Mouse (Mus musculus) cerebellum, postnatal 4 days (tissue): ENCODE results near the gene Fthl17c.
"Not testable (repeated sequence)": the region's sequence is repeated elsewhere in the genome, so short reads cannot be mapped to it uniquely, and the experiment has no call there.

ENCODE experiments used
- DNase-seq, 2 experiments: peaks; one replicate each; pipeline ENCODE4 v3.0.0; 2022; ENCODE audit warnings: low spot score in 2 of 2, mixed read lengths in 1 of 2

Fthl17c gene

GRCm38 (mm10) chrX:8976459-8976858 lies at the start of gene Fthl17c:
Gene Fthl17c (minus strand): TSS chrX:8976559.
- not testable (repeated sequence) for DNase-seq

GRCm38 (mm10) chrX:9019481-9019880 lies 43.1 kb upstream of the Fthl17c start:
- DNase-seq: no peak

DNA sequence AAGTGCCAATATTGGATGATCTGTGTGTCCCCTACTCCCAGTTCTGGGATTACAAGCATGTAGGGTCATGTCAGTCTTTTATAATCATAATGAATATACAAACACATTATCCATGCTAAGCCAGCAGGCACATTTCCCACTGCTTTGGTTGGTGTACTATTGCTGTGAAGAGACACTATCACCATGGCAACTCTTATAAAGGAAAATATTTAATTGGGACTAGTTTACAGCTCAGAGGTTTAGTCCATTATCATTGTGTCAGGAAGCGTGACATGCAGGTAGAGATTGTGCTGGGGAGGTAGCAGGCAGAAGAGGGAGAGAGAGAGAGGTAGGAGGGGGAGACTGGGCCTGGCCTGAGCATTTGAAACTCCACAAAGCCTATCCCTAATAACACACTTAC lies 39.7 kb upstream of the Fthl17c start:
- DNase-seq: no peak

DNA sequence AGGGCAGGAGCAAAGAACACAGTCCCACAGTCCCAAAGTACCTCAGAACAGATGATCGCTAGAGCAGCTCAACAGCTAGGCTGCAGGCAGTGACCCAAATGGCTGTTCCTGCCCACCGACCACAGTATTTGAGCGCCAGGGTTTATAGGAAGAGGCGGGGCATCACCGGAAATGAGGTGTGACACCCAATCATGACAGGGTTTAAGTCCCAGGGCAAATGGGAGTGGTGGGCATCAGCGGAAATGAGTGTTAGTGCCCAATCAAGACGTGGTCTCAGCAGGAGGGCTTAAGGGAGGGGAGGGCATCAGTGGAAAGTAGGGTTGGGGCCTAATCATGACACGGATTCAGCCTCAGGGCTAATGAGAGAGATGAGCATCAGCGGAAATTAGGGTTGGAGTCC lies 10.3 kb upstream of the Fthl17c start, which contains the start of gene Fthl17d:
Fthl17d (minus strand) TSS at position 101 of the 400 bp plus-strand sequence.
- DNase-seq: not testable (repeated sequence)

DNA sequence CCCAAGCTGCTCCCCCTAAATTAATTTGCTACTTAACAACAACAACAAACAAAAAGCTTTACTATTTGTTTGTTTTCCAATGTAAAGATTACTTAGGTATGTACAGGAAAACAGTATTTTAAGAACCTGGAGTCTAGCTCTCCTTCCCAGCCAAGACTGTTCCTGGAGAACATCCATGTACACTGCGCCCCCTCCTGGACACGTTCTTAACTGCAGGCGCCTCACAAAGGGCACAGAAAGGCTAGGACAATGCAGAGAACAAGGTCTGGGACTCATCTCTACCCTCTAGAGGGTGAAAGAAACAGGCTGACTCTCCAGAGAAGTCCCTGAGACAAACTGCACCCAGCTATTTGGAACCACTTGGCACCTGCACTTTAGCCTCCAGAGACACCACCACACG lies 11.7 kb downstream of the Fthl17c start:
- not testable (repeated sequence) for DNase-seq

DNA sequence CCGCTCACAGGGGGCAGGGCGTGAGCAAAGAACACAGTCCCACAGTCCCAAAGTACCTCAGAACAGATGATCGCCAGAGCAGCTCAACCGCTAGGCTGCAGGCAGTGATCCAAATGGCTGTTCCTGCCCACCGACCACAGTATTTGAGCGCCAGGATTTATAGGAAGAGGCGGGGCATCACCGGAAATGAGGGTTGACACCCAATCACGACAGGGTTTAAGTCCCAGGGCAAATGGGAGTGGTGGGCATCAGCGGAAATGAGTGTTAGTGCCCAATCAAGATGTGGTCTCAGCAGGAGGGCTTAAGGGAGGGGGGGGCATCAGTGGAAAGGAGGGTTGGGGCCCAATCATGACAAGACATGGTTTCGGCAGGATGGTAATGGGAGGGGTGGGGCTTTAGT lies 13.5 kb downstream of the Fthl17c start, which contains the start of gene Fthl17b:
Fthl17b (minus strand) TSS at position 101 of the 400 bp plus-strand sequence.
- DNase-seq: not testable (repeated sequence)

DNA sequence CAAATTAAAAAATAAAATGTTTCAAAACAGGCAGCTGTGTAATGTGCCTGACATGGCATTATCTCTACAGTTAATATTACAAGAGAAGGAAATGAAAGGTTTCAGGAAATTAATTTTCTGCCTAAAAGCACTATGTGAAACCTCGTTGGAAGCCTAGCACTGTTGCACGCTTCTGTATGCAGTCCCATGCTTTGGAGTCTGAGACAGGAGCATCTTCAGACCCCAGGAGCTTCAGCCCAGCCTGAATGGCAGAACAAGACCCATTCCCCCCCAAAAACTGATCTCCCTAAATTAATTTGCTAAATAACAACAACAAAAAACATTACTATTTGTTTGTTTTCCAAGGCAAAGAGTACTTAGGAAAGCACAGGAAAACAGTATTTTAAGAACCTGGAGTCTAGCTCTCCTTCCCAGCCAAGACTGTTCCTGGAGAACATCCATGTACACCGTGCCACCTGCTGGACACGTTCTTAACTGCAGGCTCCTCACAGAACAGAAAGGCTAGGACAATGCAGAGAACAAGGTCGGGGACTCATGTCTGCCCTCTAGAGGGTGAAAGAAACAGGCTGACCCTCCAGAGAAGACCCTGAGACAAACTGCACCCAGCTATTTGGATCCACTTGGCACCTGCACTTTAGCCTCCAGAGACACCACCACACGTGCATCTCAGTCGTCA lies 28.1 kb downstream of the Fthl17c start:
- peak; percentile 70 to 87 for DNase-seq

DNA sequence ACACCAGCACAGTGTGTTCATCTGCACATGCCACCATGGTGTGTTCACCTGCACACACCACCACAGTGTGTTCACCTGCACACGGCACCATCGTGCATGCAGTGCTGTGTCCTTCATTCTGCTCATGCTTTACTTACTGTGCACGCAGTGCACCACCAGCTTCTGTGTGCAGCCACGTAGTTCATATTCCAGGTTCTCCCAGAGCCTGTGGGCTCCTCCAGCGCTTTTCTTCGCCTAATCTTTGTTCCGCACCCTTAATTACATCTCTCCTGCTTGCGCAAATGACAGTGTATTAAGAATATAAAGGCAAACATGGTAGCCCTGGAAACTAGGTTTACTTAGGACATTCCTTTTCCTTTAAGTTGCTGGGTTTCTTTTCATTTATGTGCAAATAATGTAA lies 32.3 kb downstream of the Fthl17c start:
- no peak for DNase-seq

DNA sequence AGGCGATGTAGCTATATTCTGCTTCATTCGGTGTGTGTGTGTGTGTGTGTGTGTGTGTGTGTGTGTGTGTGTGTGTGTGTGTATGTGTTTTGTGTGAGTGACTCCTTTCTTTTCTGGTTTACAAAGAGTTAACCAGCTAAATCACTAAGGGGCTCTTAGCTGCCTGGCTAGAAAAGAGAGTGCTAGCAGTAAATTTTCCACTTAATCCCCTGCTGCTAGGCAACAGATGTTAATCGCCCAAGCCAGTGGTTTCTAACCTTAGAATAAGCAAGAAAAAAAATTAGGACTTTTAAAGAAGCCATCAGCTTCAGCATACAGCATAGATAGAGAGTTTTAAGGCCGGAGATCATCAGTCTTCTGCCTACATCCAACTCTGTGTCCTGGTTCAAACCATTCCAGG lies 49.1 kb downstream of the Fthl17c start:
- DNase-seq: no peak
